Mouse (Mus musculus) urinary bladder, adult 2 months (tissue): ENCODE measurements around the gene Top3b. TPM values are rescaled to one million over a fixed set of nuclear protein-coding genes. Genes with fewer than 3 reads are reported as not detected.
"Not testable (repeated sequence)": the region's sequence is repeated elsewhere in the genome, so short reads cannot be mapped to it uniquely, and the experiment has no call there.

Experiments used
- DNase-seq: peaks from one replicate; pipeline ENCODE4 v3.0.0; 2022; ENCODE audit warnings: low spot score
- polyA plus RNA-seq: library from polyadenylated mRNA; depleted of rRNA; stranded (reverse); fragments of >200 nt; gene quantifications from 2 replicates; pipeline ENCODE4 v1.2.3, GENCODE M21; 2012; rRNA removed

Top3b gene
- polyA plus RNA-seq: 75.9 and 82.4 TPM in 2 replicates

- DNase-seq: peak; percentile 75
Measured at GRCm38 (mm10) chr16:16870617-16871331, at the start of gene Top3b, which contains the start of gene Vpreb1. TSS of gene Top3b (plus strand) at chr16:16870736. TSS of gene Vpreb1 (minus strand) at chr16:16870843.

- DNase-seq: no peak
Measured at GRCm38 (mm10) chr16:16825476-16825875, 45.1 kb upstream of the Top3b start.

GRCm38 (mm10) chr16:16826223-16826622 is 44.3 kb upstream of the Top3b start:
- DNase-seq: no peak

- no peak for DNase-seq
Measured at GRCm38 (mm10) chr16:16828757-16829615, 41.5 kb upstream of the Top3b start, which contains the start of gene Spag6l. TSS of gene Spag6l (minus strand) at chr16:16829456.

- no peak for DNase-seq
Measured at GRCm38 (mm10) chr16:16829671-16830070, 40.9 kb upstream of the Top3b start.

- DNase-seq: no peak
Measured at GRCm38 (mm10) chr16:16849196-16849595, 21.3 kb upstream of the Top3b start.

GRCm38 (mm10) chr16:16852411-16852810 is 18.1 kb upstream of the Top3b start:
- no peak for DNase-seq

- DNase-seq: no peak
Measured at GRCm38 (mm10) chr16:16854836-16855235, 15.7 kb upstream of the Top3b start.

- no peak for DNase-seq
Measured at GRCm38 (mm10) chr16:16855541-16855940, 15.0 kb upstream of the Top3b start.

GRCm38 (mm10) chr16:16856054-16856453 is 14.5 kb upstream of the Top3b start:
- not testable (repeated sequence) for DNase-seq

- no peak for DNase-seq
Measured at GRCm38 (mm10) chr16:16856731-16857476, 13.6 kb upstream of the Top3b start.

- DNase-seq: no peak
Measured at GRCm38 (mm10) chr16:16862288-16862687, 8.2 kb upstream of the Top3b start.

GRCm38 (mm10) chr16:16863978-16864377 is 6.6 kb upstream of the Top3b start, which contains the start of gene Igll1:
TSS of gene Igll1 (minus strand) at chr16:16863985.
- DNase-seq: no peak

GRCm38 (mm10) chr16:16865217-16865616 is 5.3 kb upstream of the Top3b start:
- DNase-seq: no peak

- DNase-seq: no peak
Measured at GRCm38 (mm10) chr16:16865696-16866561, 4.6 kb upstream of the Top3b start.

GRCm38 (mm10) chr16:16870241-16870616 is 307 bp upstream of the Top3b start:
- no peak for DNase-seq

GRCm38 (mm10) chr16:16879025-16879424 is 8.5 kb downstream of the Top3b start:
- no peak for DNase-seq

- DNase-seq: no peak
Measured at GRCm38 (mm10) chr16:16888341-16888740, 17.8 kb downstream of the Top3b start.

- DNase-seq: no peak
Measured at GRCm38 (mm10) chr16:16892366-16892765, 21.8 kb downstream of the Top3b start.

- no peak for DNase-seq
Measured at GRCm38 (mm10) chr16:16896015-16896381, 25.5 kb downstream of the Top3b start.
